Mouse (Mus musculus): Measurements from ENCODE around the gene Ly6g6c. TPM values are rescaled to one million over a fixed set of nuclear protein-coding genes. Genes with fewer than 3 reads are reported as not detected.
A peak's percentile ranks its signal among the peaks of the same experiment; 100 is the strongest.

Gene Ly6g6c
- total RNA-seq, 2 experiments from 2014 or later: not detected

- no peak for DNase-seq (ENCODE audit: low spot score)
These were observed 15.5 kb downstream of the Ly6g6c start for GRCm38 (mm10) chr17:35080710-35081109.

GRCm38 (mm10) chr17:35082841-35083576 is 17.8 kb downstream of the Ly6g6c start:
- DNase-seq (ENCODE audit: low spot score): no peak

- no peak for DNase-seq (ENCODE audit: low spot score)
These were observed 18.8 kb downstream of the Ly6g6c start for GRCm38 (mm10) chr17:35083929-35084497.

GRCm38 (mm10) chr17:35085208-35085865 is 20.1 kb downstream of the Ly6g6c start, which contains the start of gene Ly6g6f:
Ly6g6f (minus strand) TSS chr17:35085610.
- DNase-seq (ENCODE audit: low spot score): no peak

- no peak for DNase-seq (ENCODE audit: low spot score)
These were observed 23.0 kb downstream of the Ly6g6c start for GRCm38 (mm10) chr17:35088151-35088550.

GRCm38 (mm10) chr17:35088825-35089644 is 23.8 kb downstream of the Ly6g6c start, which contains the start of gene Abhd16a:
Abhd16a (plus strand) TSS chr17:35089263.
- peak; percentile 94 for DNase-seq (ENCODE audit: low spot score)

- peak; percentile 69 for DNase-seq (ENCODE audit: low spot score)
These were observed 25.2 kb downstream of the Ly6g6c start for GRCm38 (mm10) chr17:35090166-35090932.

- no peak for DNase-seq (ENCODE audit: low spot score)
These were observed 27.4 kb downstream of the Ly6g6c start for GRCm38 (mm10) chr17:35092403-35093198.

- no peak for DNase-seq (ENCODE audit: low spot score)
These were observed 29.5 kb downstream of the Ly6g6c start for GRCm38 (mm10) chr17:35094475-35095365.

- no peak for DNase-seq (ENCODE audit: low spot score)
These were observed 31.4 kb downstream of the Ly6g6c start for GRCm38 (mm10) chr17:35096597-35096996.

GRCm38 (mm10) chr17:35097164-35097655 is 32.0 kb downstream of the Ly6g6c start:
- no peak for DNase-seq (ENCODE audit: low spot score)

- DNase-seq (ENCODE audit: low spot score): no peak
These were observed 35.1 kb downstream of the Ly6g6c start for GRCm38 (mm10) chr17:35100196-35100765.

- DNase-seq (ENCODE audit: low spot score): no peak
These were observed 36.0 kb downstream of the Ly6g6c start for GRCm38 (mm10) chr17:35101161-35101560.

- DNase-seq (ENCODE audit: low spot score): no peak
These were observed 37.1 kb downstream of the Ly6g6c start for GRCm38 (mm10) chr17:35102299-35102698.

- DNase-seq (ENCODE audit: low spot score): peak; percentile 51
These were observed 38.1 kb downstream of the Ly6g6c start for GRCm38 (mm10) chr17:35103221-35103690.

GRCm38 (mm10) chr17:35104079-35104478 is 38.9 kb downstream of the Ly6g6c start:
- no peak for DNase-seq (ENCODE audit: low spot score)

GRCm38 (mm10) chr17:35104754-35105153 is 39.6 kb downstream of the Ly6g6c start:
- DNase-seq (ENCODE audit: low spot score): no peak

GRCm38 (mm10) chr17:35105740-35106389 is 40.7 kb downstream of the Ly6g6c start:
- no peak for DNase-seq (ENCODE audit: low spot score)

Data from gastrocnemius, adult 18-20 months (tissue).